Mouse (Mus musculus): ENCODE results near the gene Mapk7. TPM values are rescaled to one million over a fixed set of nuclear protein-coding genes. Genes with fewer than 3 reads are reported as not detected.

Mapk7 gene
- polyA plus RNA-seq, 2 experiments: 55.9 to 98.7 TPM

GRCm38 (mm10) chr11:61503933-61504332, 9.7 kb upstream of the Mapk7 start:
- Histone ChIP-seq H3K36me3 (ENCODE audit: control insufficient read depth, insufficient read depth, low read length) (no peaks in the 10 kb centered on the region), H3K27ac (replicated peaks; ENCODE audit: low read depth, low read length) (no peak overlapping the region), H3K9ac (ENCODE audit: low read depth, low read length, severe bottlenecking) (no peak overlapping the region), H3K4me3 (replicated peaks; ENCODE audit: low read length) (peak overlapping the region; percentile 61; the same call in 1 of the 2 replicates), H3K27me3 (ENCODE audit: control insufficient read depth, insufficient read depth, low read length) (no peaks in the 10 kb centered on the region), H3K4me1 (ENCODE audit: control insufficient read depth, insufficient read depth, low read length) (peaks cover 22% of the 10 kb centered on the region), H3K4me2 (replicated peaks; ENCODE audit: low read depth, low read length, severe bottlenecking) (peak overlapping the region; percentile 77; the same call in 1 of the 2 replicates), H3K9me3 (ENCODE audit: control insufficient read depth, low read length) (no peaks in the 10 kb centered on the region)
- ATAC-seq (ENCODE audit: low FRiP score, low read depth): no peak
- WGBS: 36% methylated on average over 8 of the region's 8 CpGs
- no peak for TF ChIP-seq POLR2A (IDR thresholded peaks at IDR 0.05; ENCODE audit: borderline replicate concordance, extremely low read depth, insufficient read depth, insufficient read length)
- peak; percentile 8 for DNase-seq (ENCODE audit: low spot score)

GRCm38 (mm10) chr11:61498736-61499504, 4.7 kb upstream of the Mapk7 start:
- 54% methylated on average over 6 of the region's 6 CpGs for WGBS
- no peak overlapping the region for H3K4me2 ChIP-seq (replicated peaks; ENCODE audit: low read depth, low read length, severe bottlenecking)
- no peak overlapping the region for H3K27ac ChIP-seq (replicated peaks; ENCODE audit: low read depth, low read length)
- no peaks in the 10 kb centered on the region for H3K36me3 ChIP-seq (ENCODE audit: control insufficient read depth, insufficient read depth, low read length)
- ATAC-seq (ENCODE audit: low FRiP score, low read depth): no peak
- no peak overlapping the region for H3K4me3 ChIP-seq (replicated peaks; ENCODE audit: low read length)
- TF ChIP-seq POLR2A (IDR thresholded peaks at IDR 0.05; ENCODE audit: borderline replicate concordance, extremely low read depth, insufficient read depth, insufficient read length): no peak
- H3K9ac ChIP-seq (ENCODE audit: low read depth, low read length, severe bottlenecking): no peak overlapping the region
- no peak for DNase-seq (ENCODE audit: low spot score)
- H3K9me3 ChIP-seq (ENCODE audit: control insufficient read depth, low read length): no peaks in the 10 kb centered on the region
- H3K27me3 ChIP-seq (ENCODE audit: control insufficient read depth, insufficient read depth, low read length): no peaks in the 10 kb centered on the region
- peaks cover 6% of the 10 kb centered on the region; the same call in 1 of the 2 replicates for H3K4me1 ChIP-seq (ENCODE audit: control insufficient read depth, insufficient read depth, low read length)

GRCm38 (mm10) chr11:61497490-61497889, 3.3 kb upstream of the Mapk7 start:
- peaks cover 3% of the 10 kb centered on the region; the same call in 1 of the 2 replicates for H3K36me3 ChIP-seq (ENCODE audit: control insufficient read depth, insufficient read depth, low read length)
- 81% methylated on average over 1 of the region's 1 CpGs for WGBS
- no peak overlapping the region for H3K4me2 ChIP-seq (replicated peaks; ENCODE audit: low read depth, low read length, severe bottlenecking)
- H3K27me3 ChIP-seq (ENCODE audit: control insufficient read depth, insufficient read depth, low read length): no peaks in the 10 kb centered on the region
- DNase-seq (ENCODE audit: low spot score): no peak
- no peak overlapping the region for H3K4me3 ChIP-seq (replicated peaks; ENCODE audit: low read length)
- no peak for ATAC-seq (ENCODE audit: low FRiP score, low read depth)
- TF ChIP-seq POLR2A (IDR thresholded peaks at IDR 0.05; ENCODE audit: borderline replicate concordance, extremely low read depth, insufficient read depth, insufficient read length): no peak
- peaks cover 8% of the 10 kb centered on the region for H3K4me1 ChIP-seq (ENCODE audit: control insufficient read depth, insufficient read depth, low read length)
- no peak overlapping the region for H3K9ac ChIP-seq (ENCODE audit: low read depth, low read length, severe bottlenecking)
- H3K27ac ChIP-seq (replicated peaks; ENCODE audit: low read depth, low read length): no peak overlapping the region
- H3K9me3 ChIP-seq (ENCODE audit: control insufficient read depth, low read length): no peaks in the 10 kb centered on the region

GRCm38 (mm10) chr11:61495528-61495927, 1.3 kb upstream of the Mapk7 start:
- peaks cover 22% of the 10 kb centered on the region for H3K36me3 ChIP-seq (ENCODE audit: control insufficient read depth, insufficient read depth, low read length)
- H3K4me1 ChIP-seq (ENCODE audit: control insufficient read depth, insufficient read depth, low read length): peaks cover 12% of the 10 kb centered on the region
- H3K4me2 ChIP-seq (replicated peaks; ENCODE audit: low read depth, low read length, severe bottlenecking): no peak overlapping the region
- H3K27me3 ChIP-seq (ENCODE audit: control insufficient read depth, insufficient read depth, low read length): no peaks in the 10 kb centered on the region
- H3K4me3 ChIP-seq (replicated peaks; ENCODE audit: low read length): no peak overlapping the region
- no peak for ATAC-seq (ENCODE audit: low FRiP score, low read depth)
- no peak for TF ChIP-seq POLR2A (IDR thresholded peaks at IDR 0.05; ENCODE audit: borderline replicate concordance, extremely low read depth, insufficient read depth, insufficient read length)
- H3K9ac ChIP-seq (ENCODE audit: low read depth, low read length, severe bottlenecking): no peak overlapping the region
- no peak overlapping the region for H3K27ac ChIP-seq (replicated peaks; ENCODE audit: low read depth, low read length)
- 93% methylated on average over 2 of the region's 2 CpGs for WGBS
- H3K9me3 ChIP-seq (ENCODE audit: control insufficient read depth, low read length): no peaks in the 10 kb centered on the region
- no peak for DNase-seq (ENCODE audit: low spot score)

- no peak for TF ChIP-seq POLR2A (IDR thresholded peaks at IDR 0.05; ENCODE audit: borderline replicate concordance, extremely low read depth, insufficient read depth, insufficient read length)
- ATAC-seq (ENCODE audit: low FRiP score, low read depth) (peak; percentile 29; the same call in 1 of the 2 replicates), DNase-seq (ENCODE audit: low spot score) (no peak)
- Histone ChIP-seq H3K4me3 (replicated peaks; ENCODE audit: low read length) (peak overlapping the region; percentile 83), H3K9ac (ENCODE audit: low read depth, low read length, severe bottlenecking) (peak overlapping the region; percentile 77), H3K27ac (replicated peaks; ENCODE audit: low read depth, low read length) (peak overlapping the region; percentile 84), H3K4me2 (replicated peaks; ENCODE audit: low read depth, low read length, severe bottlenecking) (peak overlapping the region; percentile 80), H3K27me3 (ENCODE audit: control insufficient read depth, insufficient read depth, low read length) (no peaks in the 10 kb centered on the region), H3K36me3 (ENCODE audit: control insufficient read depth, insufficient read depth, low read length) (peaks cover 40% of the 10 kb centered on the region), H3K9me3 (ENCODE audit: control insufficient read depth, low read length) (no peaks in the 10 kb centered on the region), H3K4me1 (ENCODE audit: control insufficient read depth, insufficient read depth, low read length) (peaks cover 12% of the 10 kb centered on the region)
- WGBS: 1% methylated on average over 36 of the region's 50 CpGs
Observed at GRCm38 (mm10) chr11:61493525-61494128, 579 bp downstream of the Mapk7 start.

All from limb, embryonic 14.5 days (tissue).